In genomic region chr9:51292674-51293073, GRCm38 (mm10) we compare ENCODE assay signal across 9 mouse cellular contexts. TPM values are rescaled to one million over a fixed set of nuclear protein-coding genes. Genes with fewer than 3 reads are reported as not detected.
A peak's percentile ranks its signal among the peaks of the same experiment; 100 is the strongest.
DNase-seq lines count a peak whose midpoint lies in the region; ATAC-seq and TF ChIP-seq lines count a peak whose summit lies in the region.
"Had no signal": no experiment of that assay in that cellular context is flagged by ENCODE, and none has a peak within 500 bp of the region (broad histone marks: within the 10 kb centered on the region; RNA-seq: fewer than 3 reads in every experiment).

No protein-coding gene starts in this region.

- H3K4me1 ChIP-seq in heart, adult 2 months (ENCODE audit: control insufficient read depth, insufficient read depth, low read length): no peaks in the 10 kb centered on the region
- no peaks in the 10 kb centered on the region for H3K4me1 ChIP-seq in kidney, embryonic 16.5 days (ENCODE audit: insufficient read depth, low read length)
- no peaks in the 10 kb centered on the region for H3K4me1 ChIP-seq in liver, embryonic 11.5 days (replicated peaks; ENCODE audit: control insufficient read depth, insufficient read depth, low read length)
- H3K4me1 ChIP-seq in neural tube, embryonic 12.5 days: no peaks in the 10 kb centered on the region

- no peak overlapping the region for H3K9ac ChIP-seq in heart, adult 2 months (ENCODE audit: low read depth, low read length)
- H3K9ac ChIP-seq in kidney, embryonic 16.5 days (replicated peaks; ENCODE audit: low read length): no peak overlapping the region
- H3K9ac ChIP-seq in liver, embryonic 11.5 days (ENCODE audit: low read depth, low read length): no peak overlapping the region
- H3K9ac ChIP-seq in neural tube, embryonic 12.5 days: no peak overlapping the region

- peak; percentile 57 for TF ChIP-seq CTCF in C2C12 (IDR thresholded peaks at IDR 0.05; ENCODE audit: control insufficient read depth, insufficient read depth, insufficient read length)
- TF ChIP-seq CTCF in heart, adult 2 months (IDR thresholded peaks at IDR 0.05): peak; percentile 95

- no peaks in the 10 kb centered on the region for H3K36me3 ChIP-seq in C2C12 (ENCODE audit: control insufficient read depth, insufficient read depth)
- H3K36me3 ChIP-seq in heart, adult 2 months (ENCODE audit: control insufficient read depth, insufficient read depth, low read length): no peaks in the 10 kb centered on the region
- H3K36me3 ChIP-seq in kidney, embryonic 16.5 days (ENCODE audit: insufficient read depth, low read length): no peaks in the 10 kb centered on the region
- no peaks in the 10 kb centered on the region for H3K36me3 ChIP-seq in liver, embryonic 11.5 days (ENCODE audit: control insufficient read depth, insufficient read depth, low read length)
- H3K36me3 ChIP-seq in neural tube, embryonic 12.5 days: no peaks in the 10 kb centered on the region

- 29% methylated on average over 4 of the region's 4 CpGs for WGBS in heart, adult 2 months
- WGBS in kidney, embryonic 16.5 days: 31% methylated on average over 4 of the region's 4 CpGs
- WGBS in liver, embryonic 11.5 days: 28% methylated on average over 4 of the region's 4 CpGs
- 40% methylated on average over 4 of the region's 4 CpGs for WGBS in neural tube, embryonic 12.5 days

- peak; percentile 73 for ATAC-seq in kidney, embryonic 16.5 days (ENCODE audit: low FRiP score, low TSS enrichment)
- ATAC-seq in liver, embryonic 11.5 days (replicated peaks; ENCODE audit: low FRiP score): no peak
- ATAC-seq in neural tube, embryonic 12.5 days (ENCODE audit: low FRiP score, low read depth): peak; percentile 74

- no peak overlapping the region for H3ac ChIP-seq in C2C12 (ENCODE audit: control insufficient read depth, insufficient read length, low read depth)

- intact Hi-C loops in heart, adult 2 months (cut with DNase I): loop anchor here (1.0 kb wide), 1 partner anchor 131 kb away; no protein-coding TSS in a partner anchor

- H3K79me2 ChIP-seq in C2C12 (ENCODE audit: control insufficient read depth, insufficient read depth): no peaks in the 10 kb centered on the region
- no peaks in the 10 kb centered on the region for H3K79me2 ChIP-seq in heart, adult 2 months (replicated peaks; ENCODE audit: control insufficient read depth, insufficient read depth, low read length)

- no peak for TF ChIP-seq POLR2A in heart, adult 2 months (IDR thresholded peaks at IDR 0.05; ENCODE audit: insufficient read depth, low read depth, low read length)

- H3K4me3 ChIP-seq in C2C12 (ENCODE audit: insufficient read depth, poor library complexity, severe bottlenecking): no peak overlapping the region
- H3K4me3 ChIP-seq in heart, adult 2 months: no peak overlapping the region
- H3K4me3 ChIP-seq in kidney, embryonic 16.5 days (ENCODE audit: low read length): no peak overlapping the region
- no peak overlapping the region for H3K4me3 ChIP-seq in liver, embryonic 11.5 days (ENCODE audit: low read depth, low read length)
- no peak overlapping the region for H3K4me3 ChIP-seq in neural tube, embryonic 12.5 days
- H3K4me3 ChIP-seq: erythroblast, embryonic 14.5 days had no signal

- H3K27me3 ChIP-seq in C2C12 (ENCODE audit: control insufficient read depth, insufficient read depth, insufficient read length): no peaks in the 10 kb centered on the region
- H3K27me3 ChIP-seq in heart, adult 2 months (ENCODE audit: control insufficient read depth, insufficient read depth, low read length): no peaks in the 10 kb centered on the region
- H3K27me3 ChIP-seq in kidney, embryonic 16.5 days (ENCODE audit: insufficient read depth, low read length): no peaks in the 10 kb centered on the region
- no peaks in the 10 kb centered on the region for H3K27me3 ChIP-seq in liver, embryonic 11.5 days (replicated peaks; ENCODE audit: control insufficient read depth, insufficient read depth, low read length)
- H3K27me3 ChIP-seq in neural tube, embryonic 12.5 days (replicated peaks): no peaks in the 10 kb centered on the region

- 0 out of 2 replicates have a peak, but pooled peaks have one; percentile 39 for TF ChIP-seq EP300 in heart, adult 2 months (IDR thresholded peaks at IDR 0.05; ENCODE audit: insufficient read depth, low read depth, low read length)

- peak; percentile 83 for DNase-seq in adrenal gland, postnatal 10 days
- peak; percentile 74 for DNase-seq in embryo, embryonic 9.5 days (ENCODE audit: extremely low spot score)
- DNase-seq in heart, adult 2 months: peak; percentile 52 to 53
- DNase-seq in liver, embryonic 11.5 days (ENCODE audit: low spot score): peak; percentile 61
- DNase-seq in telencephalon, adult 2 months (ENCODE audit: low read depth, low spot score): peak; percentile 76

- H3K27ac ChIP-seq in heart, adult 2 months: no peak overlapping the region
- no peak overlapping the region for H3K27ac ChIP-seq in kidney, embryonic 16.5 days (ENCODE audit: low read length)
- H3K27ac ChIP-seq in liver, embryonic 11.5 days (ENCODE audit: low read depth, low read length): no peak overlapping the region
- H3K27ac ChIP-seq in neural tube, embryonic 12.5 days: no peak overlapping the region

- no peaks in the 10 kb centered on the region for H3K9me3 ChIP-seq in kidney, embryonic 16.5 days (ENCODE audit: low read length)
- H3K9me3 ChIP-seq in liver, embryonic 11.5 days (ENCODE audit: control insufficient read depth, low read length): no peaks in the 10 kb centered on the region
- H3K9me3 ChIP-seq in neural tube, embryonic 12.5 days: no peaks in the 10 kb centered on the region

- H3K79me3 ChIP-seq in C2C12 (ENCODE audit: low read depth): no peaks in the 10 kb centered on the region

- no peak overlapping the region for H3K4me2 ChIP-seq in kidney, embryonic 16.5 days (replicated peaks; ENCODE audit: low read depth, low read length)
- no peak overlapping the region for H3K4me2 ChIP-seq in liver, embryonic 11.5 days
- H3K4me2 ChIP-seq in neural tube, embryonic 12.5 days (replicated peaks): no peak overlapping the region

TF ChIP-seq in C2C12, 6 proteins besides CTCF, POLR2A, EP300 and RAD21:
- TF ChIP-seq MYOD1 (IDR thresholded peaks at IDR 0.05; ENCODE audit: control insufficient read depth, insufficient read length, low read depth): no peak
- no peak for TF ChIP-seq USF1 (IDR thresholded peaks at IDR 0.05; ENCODE audit: low read depth)
- no peak for TF ChIP-seq MYOG (IDR thresholded peaks at IDR 0.05; ENCODE audit: control insufficient read depth, extremely low read depth, insufficient read length)
- no peak for TF ChIP-seq FOSL1 (IDR thresholded peaks at IDR 0.05; ENCODE audit: insufficient read depth, low read length, poor library complexity, severe bottlenecking)
- TF ChIP-seq MAX (IDR thresholded peaks at IDR 0.05): no peak

RNA-seq across cellular contexts. Expression of gene Colca2, which starts 14.3 kb away (rescaled TPM):
- 0.20 TPM for polyA plus RNA-seq in C2C12 (2012; fragmentation: generic; extraction: Trizol)
- 1 to 10 TPM; 2.4 to 2.9 TPM for total RNA-seq in adrenal gland, postnatal 10 days (2021)
- 1 to 10 TPM; 1.0 to 1.1 TPM for total RNA-seq in heart, adult 2 months (2021)
- polyA plus RNA-seq in heart, adult 2 months (2012; rRNA removed): 4.0 and 4.3 TPM in 2 replicates
- polyA plus RNA-seq in kidney, embryonic 16.5 days (2015; fragmentation: Nextera tagmentation; extraction: Ambion mirVana): 4.4 and 4.6 TPM in 2 replicates
- 0.52 and 0.70 TPM in 2 replicates for polyA plus RNA-seq in liver, embryonic 11.5 days (2014; fragmentation: Nextera tagmentation; extraction: Ambion mirVana)
- polyA plus RNA-seq in neural tube, embryonic 12.5 days (2016; fragmentation: Nextera tagmentation; extraction: Ambion mirVana): 0.75 and 0.79 TPM in 2 replicates
- polyA plus RNA-seq: erythroblast, embryonic 14.5 days had no signal

RNA-seq across cellular contexts. Expression of gene 1810046K07Rik, which starts 36.0 kb away (rescaled TPM):
- polyA plus RNA-seq in C2C12 (2012; fragmentation: generic; extraction: Trizol): not detected
- under 1 TPM in 1 of 2 experiments, not detected in 1; 0.51 TPM for total RNA-seq in adrenal gland, postnatal 10 days (2021)
- not detected for total RNA-seq in heart, adult 2 months (2021)
- 0.43 TPM in 1 of 2 replicates, not detected in the other for polyA plus RNA-seq in heart, adult 2 months (2012; rRNA removed)
- not detected in 2 replicates for polyA plus RNA-seq in kidney, embryonic 16.5 days (2015; fragmentation: Nextera tagmentation; extraction: Ambion mirVana)
- polyA plus RNA-seq in liver, embryonic 11.5 days (2014; fragmentation: Nextera tagmentation; extraction: Ambion mirVana): not detected in 2 replicates
- polyA plus RNA-seq in neural tube, embryonic 12.5 days (2016; fragmentation: Nextera tagmentation; extraction: Ambion mirVana): not detected in 2 replicates
